Mouse (Mus musculus) heart, postnatal 14 days (tissue): Measurements from ENCODE around the gene Sorcs2. TPM values are rescaled to one million over a fixed set of nuclear protein-coding genes. Genes with fewer than 3 reads are reported as not detected.

Source experiments
- DNase-seq, 2 experiments: peaks; one replicate each; pipeline ENCODE4 v3.0.0; 2021 to 2022
- intact Hi-C: fragments of 180-260 bp; cut with DNase I; formaldehyde crosslinking; loops from one replicate; pipeline ENCODE4 v1.15.1; 2025
- total RNA-seq, 2 experiments: library from RNA; stranded (reverse); gene quantifications; 2 replicates each; pipeline ENCODE4 v1.2.3; 2021

Gene Sorcs2
- total RNA-seq, 2 experiments from 2014 or later = 9.6 to 9.9 TPM

DNA sequence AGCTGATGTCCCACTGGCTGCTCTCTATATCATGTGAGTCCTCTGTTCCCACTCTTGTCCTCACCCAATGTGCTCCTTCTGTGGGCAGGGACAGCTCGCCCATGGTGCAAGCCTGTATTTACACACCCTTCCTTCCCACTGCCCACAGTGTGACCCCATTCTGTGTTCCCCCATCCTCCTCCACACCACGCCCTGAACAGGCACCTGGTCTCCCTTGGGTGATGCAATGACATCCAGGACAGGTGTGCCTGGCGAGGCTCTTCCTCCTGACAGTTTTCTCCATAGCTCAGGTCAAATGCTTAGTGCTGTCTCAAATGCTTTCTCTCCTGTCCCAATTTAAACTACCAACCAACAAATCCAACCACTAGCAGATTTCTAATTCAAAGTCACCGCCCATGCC lies 202.5 kb downstream of the Sorcs2 start:
- DNase-seq = no peak
- intact Hi-C loops = no loop called here

DNA sequence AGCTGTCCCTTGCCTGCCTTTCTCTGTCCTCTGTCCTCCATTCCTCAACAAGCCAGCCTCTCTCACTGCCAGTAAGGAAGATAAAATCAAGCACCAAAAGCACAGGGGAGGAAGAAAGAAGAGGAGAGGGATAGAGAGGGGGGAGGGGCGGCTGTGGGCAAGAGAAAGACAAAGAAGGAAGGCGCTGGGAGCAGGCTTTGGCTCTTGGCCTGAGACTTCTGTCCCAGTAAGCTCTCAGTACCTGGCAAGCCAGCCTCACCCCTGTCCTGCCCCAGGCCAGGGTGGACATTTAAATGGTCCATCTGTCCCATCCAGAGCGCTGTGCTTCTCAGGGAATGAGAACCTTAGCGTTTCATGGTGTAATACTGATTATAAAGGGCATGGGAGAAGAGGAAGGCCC lies 203.3 kb downstream of the Sorcs2 start:
- intact Hi-C loops = no loop called here
- DNase-seq = no peak

DNA sequence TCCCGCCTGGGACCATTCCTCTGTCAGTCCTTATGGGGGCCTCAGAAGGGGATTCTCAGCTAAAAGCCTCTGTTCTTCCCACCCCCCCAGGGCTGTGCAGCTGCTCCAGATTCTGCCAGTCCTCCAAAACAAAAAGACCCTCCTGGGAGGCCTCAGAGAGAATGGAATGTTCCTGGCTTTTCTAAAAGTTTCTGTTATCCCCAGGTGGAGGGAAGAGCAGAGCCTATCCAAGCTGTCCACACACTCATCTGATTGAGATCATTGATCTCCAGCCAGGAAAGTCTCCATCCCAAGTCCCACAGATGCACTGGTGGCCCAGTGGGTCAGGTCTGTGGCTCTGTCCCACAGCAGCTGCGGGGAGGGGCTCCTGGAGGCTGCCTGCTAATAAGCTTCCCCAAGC lies 205.3 kb downstream of the Sorcs2 start:
- DNase-seq = no peak
- intact Hi-C loops = no loop called here

DNA sequence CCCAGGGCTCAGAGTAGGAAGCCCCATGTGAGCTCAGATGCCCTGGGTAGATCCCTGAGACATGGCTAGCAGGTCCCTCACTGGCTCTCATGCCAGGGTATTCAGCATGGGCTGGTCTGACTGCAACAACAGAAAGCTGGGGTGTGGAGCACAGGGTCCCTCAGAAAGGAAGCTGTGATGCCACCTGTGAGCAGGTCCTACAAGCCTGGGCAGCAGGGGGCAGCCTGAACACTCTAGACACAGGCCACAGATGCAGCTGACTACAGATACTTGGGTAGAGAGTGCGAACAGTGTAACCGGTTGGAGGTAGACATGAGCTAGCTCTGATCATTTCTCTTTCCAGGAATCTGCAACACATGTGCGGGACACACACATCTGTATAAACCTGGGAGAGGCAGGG lies 206.1 kb downstream of the Sorcs2 start:
- intact Hi-C loops = no loop called here
- peak in 1 of 2 experiments; percentile 18 for DNase-seq

DNA sequence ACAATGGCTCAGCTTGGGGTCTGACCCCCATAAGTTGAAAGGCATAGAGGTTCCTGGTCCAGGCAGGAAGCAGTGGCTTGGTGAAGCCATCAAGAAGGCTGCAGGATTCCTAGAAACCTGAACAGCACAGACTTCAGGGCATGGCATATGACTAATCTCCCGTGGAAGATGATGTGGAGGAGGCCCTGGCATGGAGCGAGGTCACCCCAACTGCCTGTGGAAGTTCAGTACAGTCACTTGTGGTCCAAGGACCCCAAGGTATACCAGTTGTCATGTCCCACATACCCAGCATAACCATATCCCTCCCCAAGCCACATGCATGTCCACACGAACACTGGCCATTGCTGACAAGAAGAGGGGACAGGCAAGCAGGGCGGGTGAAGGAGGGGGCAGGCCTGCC lies 206.7 kb downstream of the Sorcs2 start:
- intact Hi-C loops = no loop called here
- no peak for DNase-seq

DNA sequence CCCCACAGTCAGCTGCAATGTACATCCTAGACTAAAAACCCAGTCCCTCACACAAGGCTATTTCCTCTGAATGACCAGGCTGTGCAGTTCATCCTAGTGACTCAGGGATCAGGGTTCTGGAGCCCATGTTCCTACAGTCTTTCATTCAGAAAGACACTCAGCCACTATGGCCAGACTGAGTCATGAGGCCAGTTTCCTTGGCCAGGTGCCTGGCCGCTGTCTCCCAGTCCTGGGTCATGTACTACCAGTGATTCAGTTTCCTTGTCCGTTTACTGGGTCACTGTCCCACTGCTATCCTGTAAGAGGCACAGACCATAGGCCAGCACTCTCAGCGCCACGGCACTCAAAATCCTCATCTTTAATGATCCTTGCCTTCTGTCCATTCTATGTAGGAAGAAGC lies 209.6 kb downstream of the Sorcs2 start:
- intact Hi-C loops = no loop called here
- peak; percentile 54 to 57 for DNase-seq

DNA sequence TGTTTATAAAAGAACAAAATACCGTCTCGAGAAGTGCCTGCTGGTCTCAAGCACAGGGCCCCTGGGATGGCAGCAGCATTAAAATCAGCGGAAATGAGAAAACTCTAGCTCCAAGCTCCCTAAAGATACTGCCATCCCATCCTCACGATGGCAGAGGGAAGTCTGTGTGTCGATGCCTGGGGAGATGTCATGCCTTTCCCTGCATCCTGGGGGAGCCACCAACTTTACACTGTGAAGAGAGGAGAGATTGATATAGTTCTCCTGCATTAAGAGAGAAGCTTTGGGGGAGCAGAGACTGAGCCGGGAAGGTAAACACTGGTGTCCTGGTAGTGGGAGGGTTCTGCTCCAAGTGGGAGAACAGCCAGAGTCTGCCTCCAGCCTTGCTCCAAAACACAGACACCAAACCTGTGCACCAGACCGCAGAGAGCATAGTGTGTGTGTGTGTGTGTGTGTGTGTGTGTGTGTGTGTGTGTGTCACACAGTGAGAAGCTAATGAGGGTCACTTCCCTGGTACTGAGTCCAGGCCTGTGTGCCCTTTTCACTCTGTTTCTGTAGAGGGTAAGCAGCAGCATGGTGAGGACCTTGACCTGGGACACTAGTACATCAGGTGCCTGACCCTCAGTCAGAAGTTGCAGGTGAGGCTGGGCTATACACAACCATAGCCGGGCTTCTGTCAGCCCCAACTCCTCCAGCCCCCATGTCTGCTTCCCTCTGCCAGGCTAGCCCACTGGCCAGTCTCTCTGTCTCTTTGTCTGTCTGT lies 211.5 kb downstream of the Sorcs2 start:
- intact Hi-C loops = no loop called here
- no peak for DNase-seq

DNA sequence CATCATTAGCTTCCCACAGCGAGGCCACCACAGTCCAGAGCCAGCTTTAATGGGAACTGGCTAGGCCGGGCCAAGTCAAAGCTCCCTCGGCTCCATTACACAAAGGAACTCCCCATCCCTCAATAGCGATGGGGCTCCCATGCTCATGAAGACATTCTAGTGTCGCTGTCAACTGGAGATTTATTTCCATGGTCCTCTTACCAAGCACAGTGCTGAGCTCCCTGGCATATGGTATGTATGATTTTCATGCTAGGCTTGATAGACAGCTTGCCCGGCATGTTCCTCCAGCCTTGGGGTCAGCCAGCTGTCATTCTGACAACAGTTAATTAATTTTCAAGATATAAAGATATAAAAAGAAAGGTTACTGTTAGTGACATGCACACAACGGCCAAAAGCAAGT lies 215.6 kb downstream of the Sorcs2 start:
- no peak for DNase-seq
- intact Hi-C loops = no loop called here

DNA sequence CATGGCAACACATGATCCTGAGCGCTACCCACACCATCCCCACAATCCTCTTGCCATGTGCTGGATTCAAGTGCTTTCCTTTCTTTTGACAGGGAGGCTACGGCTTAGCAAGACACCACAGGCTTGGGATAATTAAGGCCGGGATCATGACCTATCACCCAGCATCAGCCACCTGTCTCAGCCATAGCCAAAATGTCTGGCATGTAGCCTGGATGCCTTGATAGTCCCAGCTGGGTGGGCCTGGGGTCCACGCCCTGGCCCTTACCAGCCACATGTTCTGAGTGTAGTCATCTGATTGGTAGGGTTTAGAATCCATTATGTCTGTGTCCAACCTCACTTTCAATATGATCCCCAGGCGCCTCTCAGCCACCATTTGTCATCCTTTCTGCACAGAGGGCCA lies 218.2 kb downstream of the Sorcs2 start:
- intact Hi-C loops = no loop called here
- no peak for DNase-seq

DNA sequence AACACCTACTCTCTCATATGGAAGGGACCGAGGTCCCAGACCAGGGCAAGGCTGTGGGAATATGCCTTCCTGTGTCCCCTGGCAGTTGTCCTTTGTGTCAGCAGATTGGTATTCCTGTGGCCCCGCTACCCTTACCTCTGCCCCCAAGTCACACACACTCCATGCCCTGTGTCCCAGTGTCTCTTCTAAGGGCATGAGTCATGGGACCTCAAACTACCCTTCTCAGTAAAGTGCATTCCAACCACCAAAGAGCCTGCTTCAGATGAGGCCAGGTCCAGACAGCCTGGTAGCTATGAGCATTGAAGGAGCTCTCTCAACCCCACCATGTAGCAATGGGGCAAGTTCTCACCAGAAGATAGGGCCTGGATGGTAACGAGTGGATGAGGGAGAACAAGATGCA lies 219.2 kb downstream of the Sorcs2 start:
- intact Hi-C loops = no loop called here
- DNase-seq = no peak

DNA sequence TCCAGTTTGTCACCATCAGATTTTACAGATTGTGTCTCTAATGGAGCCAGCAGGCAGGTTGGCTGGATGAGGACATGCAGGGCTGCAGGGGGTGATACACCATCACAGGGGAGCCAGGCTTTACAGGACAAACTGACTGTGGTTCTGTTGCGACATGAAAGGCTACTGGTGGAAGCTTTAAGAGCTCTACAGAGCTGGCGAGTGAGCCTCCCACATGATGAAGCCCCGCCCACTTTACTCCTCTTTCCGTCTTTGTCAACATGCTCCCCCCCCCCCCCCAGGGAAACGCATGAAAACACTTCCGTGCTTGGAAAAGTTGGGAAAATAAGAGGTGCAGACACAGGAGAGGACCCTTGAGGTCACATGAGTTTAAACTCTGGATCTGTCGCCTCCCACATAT lies 219.7 kb downstream of the Sorcs2 start:
- no peak for DNase-seq
- intact Hi-C loops = no loop called here

DNA sequence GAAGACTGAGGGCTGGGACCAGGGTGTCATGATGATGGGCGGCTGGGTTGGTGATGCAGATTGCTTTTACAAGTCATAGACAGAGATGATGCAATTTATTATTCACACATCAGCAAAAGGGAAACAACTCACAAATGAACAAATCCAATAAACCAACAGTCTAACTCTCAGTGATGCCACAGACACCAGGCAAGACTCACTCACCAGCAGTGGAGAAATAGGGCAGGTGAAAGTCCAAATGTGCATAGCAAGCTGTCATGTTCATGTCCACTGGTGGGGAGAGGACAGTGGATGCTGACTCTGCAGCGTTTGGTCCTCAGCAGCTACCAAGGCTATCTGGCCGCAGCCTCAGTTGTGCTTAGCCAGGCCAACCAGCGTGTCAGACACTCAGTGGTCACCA lies 221.1 kb downstream of the Sorcs2 start:
- intact Hi-C loops = no loop called here
- no peak for DNase-seq

DNA sequence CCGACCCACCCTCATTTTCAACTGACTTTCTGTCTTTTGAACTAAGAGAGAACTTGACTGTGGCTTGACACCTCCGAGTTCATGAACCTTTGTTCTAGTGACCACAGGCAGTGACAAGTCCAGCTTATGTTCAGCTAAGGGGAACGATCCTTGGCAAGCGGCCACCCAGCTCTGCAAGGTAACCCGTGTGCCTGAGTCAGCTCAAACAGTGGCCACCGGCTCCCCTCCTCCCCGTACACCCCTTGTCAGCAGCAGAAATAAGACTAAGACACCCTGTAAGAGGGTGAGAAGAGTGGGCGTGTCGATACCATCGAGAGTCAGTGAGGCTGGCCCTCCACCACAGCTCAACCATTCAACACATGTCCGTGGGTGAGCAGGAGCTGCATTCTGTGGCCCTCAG lies 221.5 kb downstream of the Sorcs2 start:
- peak; percentile 20 to 21 for DNase-seq

DNA sequence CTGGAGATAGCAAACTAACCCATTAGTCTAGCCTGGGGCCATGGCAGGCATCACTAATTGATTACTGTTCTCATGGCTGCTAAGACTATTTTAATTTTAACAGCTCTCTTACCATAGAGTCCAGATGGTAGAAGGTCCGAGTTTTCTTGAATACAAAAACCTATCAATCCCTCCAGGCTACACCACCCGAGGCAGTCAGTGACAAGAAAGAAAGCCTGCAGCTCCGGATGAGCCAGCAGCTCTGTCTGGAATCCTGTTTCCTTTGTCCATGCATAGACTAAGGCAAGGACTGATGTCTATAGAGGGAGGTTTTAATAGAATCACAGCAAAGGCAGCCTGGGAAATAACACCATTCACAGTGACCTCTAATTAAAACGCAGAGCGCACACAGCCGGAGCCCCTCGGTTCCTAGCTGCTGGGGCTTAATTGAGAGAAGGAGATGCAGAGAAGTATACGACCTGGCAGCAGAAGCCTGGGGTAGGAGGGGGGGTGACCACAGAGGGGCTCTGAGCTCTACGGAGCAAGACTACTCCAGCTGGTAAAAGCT lies 223.3 kb downstream of the Sorcs2 start:
- DNase-seq = no peak
- intact Hi-C loops = no loop called here

More for the DNA sequence above, 221.5 kb downstream of the Sorcs2 start:
- intact Hi-C loops = no loop called here

DNA sequence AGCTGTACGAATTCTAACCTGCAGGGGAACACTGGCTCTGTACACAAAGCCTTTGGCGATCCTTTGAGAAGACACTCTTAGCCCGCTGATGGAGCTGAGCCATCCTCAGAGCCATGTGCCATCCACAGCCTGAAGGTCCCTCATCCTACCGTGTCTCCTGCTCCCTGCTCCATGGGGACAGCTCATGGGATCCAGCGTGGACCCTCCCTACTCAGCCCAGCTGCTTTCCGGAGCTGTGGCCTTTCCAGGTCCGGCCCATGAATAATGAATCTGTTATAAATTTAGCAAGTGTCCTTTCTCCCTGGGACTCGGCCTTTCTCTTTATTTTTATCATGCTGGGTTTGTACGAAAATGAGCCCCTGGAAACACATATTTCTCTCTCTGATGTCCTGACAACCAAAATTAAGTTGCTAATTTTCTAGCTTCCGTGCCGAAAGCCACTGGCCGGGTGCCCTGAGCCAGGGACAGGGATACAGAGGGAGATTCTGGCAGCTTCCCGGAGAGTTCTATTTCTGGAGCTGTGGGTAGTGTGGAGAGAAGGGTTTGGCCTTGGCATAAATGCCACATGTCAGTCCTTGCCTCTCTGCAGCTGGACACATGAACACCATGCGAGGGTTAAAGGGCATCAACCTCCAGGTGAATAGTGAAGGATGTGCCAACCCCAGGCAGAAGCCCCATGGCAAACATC lies 228.8 kb downstream of the Sorcs2 start:
- DNase-seq = peak; percentile 55 to 69
- intact Hi-C loops = no loop called here

DNA sequence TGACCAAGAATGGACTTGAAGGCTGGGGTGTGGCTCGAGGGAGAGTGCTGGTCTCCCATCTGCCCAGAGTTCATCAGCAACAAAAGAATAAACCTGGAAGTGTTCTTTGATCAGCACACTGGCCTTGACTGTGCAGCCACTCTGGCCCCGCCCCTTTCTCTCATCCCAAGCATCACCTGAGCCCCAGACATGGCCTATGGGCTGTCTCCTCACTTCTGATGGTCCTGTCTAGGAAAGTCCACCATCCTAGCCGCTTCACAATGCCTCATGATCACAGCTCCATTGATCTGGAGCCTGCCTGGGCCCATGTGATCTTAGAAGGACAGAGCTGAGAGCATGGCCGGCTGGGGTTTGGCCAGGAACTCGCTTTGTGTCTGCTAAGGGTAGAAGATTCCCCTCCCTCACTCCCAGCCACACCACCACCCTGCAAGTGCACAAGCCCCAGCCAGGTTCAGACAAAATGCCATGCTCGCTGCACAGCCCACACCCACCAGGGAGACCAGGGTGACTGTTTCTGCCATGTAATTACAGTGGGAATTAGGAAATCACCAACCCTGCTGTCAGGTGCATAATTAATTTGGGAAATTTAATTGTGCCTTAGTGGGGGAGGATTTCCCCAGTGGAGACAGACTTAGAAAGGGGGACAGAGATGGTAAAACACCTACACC lies 231.5 kb downstream of the Sorcs2 start:
- DNase-seq = no peak
- intact Hi-C loops = no loop called here

DNA sequence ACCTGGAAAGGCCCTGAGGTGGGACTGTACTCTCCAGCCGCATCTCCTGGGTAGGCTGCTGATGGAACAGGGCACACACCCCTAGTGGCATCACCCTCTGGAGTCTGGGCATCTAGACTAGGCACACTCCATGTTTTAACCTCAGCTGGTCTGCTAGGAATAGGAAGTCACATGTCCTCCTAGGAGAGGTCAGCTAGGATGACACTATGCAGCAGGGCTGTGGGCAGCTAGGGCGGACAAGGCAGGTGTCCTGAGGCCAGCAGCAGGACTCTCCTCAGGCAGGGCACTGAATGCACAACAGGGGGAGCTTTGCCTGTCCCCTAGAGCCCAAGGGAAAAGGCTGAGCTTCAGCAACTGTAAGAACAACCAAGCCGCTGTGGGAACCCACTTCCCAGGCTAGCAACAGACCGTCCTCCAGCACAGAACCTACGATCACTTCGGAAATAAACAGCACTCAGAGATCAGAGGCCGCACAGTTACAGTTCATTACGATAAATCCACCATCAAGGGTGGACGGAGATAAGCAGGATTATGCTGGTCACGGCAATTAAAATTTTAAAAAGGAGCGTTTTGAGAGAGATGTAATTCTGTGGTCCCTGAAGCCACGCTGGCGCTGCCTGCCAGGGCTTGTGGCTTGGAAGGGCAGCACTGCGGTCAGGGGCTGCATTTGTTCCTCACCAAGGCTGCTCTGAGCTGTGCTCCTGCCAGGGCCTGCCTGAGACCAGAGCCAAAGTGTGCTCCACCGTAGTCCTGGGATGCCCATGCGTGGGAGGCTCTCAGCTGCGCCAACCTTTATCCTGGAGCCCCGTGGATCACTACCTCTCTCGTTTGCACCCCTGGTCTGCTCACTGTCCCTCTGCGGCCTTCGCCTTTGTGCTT lies 232.3 kb downstream of the Sorcs2 start:
- no peak for DNase-seq
- intact Hi-C loops = no loop called here

DNA sequence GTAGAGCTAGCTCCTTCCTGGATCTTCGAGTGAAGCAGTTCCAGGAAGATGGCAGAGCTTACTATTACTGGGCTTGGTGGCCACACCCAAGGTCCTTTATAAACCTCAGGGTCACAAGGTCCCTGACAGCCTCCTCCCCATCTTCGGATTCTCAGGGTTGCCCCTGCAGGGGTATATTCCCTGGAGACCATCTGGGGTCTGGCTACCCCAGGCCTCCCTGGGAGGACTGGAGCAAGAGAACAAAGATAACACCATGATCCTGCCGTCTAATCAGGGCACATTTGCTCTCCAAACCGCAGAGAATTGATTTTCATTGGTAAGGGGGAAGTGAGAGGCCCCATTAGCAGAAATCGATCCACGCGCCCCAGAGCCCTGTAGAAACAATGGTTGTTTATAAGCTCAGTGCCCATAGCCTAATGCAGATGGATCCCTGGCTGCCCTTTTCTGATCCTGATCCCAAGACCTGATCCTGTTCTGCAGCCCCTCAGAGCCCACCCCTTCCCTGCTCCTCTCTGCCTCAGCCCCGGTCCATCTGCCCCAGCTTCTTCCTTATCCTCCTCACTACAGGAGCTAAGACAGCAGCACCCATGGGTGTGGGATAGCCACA lies 243.0 kb downstream of the Sorcs2 start:
- intact Hi-C loops = no loop called here
- no peak for DNase-seq

DNA sequence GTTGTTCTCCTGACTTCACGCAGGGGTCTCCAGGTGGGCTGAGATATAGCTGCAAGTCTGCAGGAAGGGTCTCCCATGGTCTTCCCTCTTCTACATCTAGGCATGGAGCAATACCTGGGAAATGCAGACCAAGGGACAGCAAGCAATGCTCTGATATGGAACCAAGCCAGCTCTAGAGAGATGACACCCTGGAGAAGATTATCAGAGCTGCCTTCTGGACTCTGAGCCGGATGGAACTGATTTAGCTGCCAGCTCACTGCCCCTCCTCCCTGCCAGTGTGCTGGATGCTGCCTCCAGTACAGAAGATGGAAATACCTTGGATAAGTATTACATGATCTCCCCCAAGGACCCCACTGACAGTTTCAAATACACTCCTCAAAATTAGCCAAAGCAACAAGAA lies 244.7 kb downstream of the Sorcs2 start:
- intact Hi-C loops = no loop called here

DNA sequence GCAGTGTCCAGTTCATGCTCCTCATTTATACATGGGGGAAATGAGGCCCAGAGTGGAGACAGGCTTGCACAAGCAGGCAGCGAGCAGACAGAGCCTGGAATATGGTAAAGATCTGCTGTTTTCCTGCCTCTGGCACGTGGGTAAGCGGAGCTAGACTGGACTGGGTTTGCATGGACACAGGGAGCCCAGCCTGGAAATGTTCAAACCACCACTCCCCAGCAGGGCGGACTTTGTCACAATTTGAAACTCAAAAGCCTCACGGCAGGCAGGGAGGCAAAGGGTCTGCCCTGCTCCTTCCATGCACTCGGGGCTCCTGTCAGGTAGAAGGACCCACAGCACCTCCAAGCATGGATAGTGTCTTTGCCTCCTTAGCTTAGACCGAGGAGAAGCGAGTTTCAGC lies 246.9 kb downstream of the Sorcs2 start:
- no peak for DNase-seq
- intact Hi-C loops = no loop called here

More for the DNA sequence above, 244.7 kb downstream of the Sorcs2 start:
- DNase-seq = no peak
